Mouse (Mus musculus): Measurements from ENCODE around the gene Aacs.
"Not testable (repeated sequence)": the region's sequence is repeated elsewhere in the genome, so short reads cannot be mapped to it uniquely, and the experiment has no call there.

Gene Aacs

DNA sequence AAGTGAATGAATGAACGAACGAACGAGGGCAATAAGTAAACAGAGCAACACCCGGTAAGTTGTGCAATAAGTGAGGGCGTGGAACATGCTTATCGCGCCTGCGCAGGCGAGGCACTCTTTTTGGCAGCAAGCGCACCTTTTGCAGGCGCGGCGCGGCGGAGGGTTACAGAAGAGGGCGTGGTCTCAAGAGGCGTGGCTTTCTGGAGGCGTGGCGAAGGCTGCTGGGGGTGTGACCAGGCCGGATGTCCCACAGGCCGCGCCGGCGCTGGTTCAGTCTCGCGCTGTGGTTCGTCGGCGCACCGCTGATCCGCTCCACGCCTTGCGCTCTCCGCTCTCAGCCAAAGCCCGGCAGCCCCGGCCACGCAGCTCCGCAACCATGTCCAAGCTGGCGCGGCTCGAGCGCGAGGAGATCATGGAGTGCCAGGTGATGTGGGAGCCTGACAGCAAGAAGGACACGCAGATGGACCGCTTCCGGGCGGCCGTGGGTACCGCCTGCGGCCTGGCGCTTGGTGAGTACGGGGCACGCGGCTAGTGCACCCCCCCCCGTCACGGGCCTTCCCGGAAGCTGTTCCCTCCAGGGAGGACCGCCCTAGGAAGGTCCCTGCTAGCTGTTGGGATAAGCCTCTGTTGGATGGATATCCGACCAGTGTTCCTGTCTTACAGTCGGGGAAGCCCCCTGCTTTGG lies at the start of gene Aacs:
Gene Aacs (plus strand): TSS at position 214 of the 685 bp plus-strand sequence.
- DNase-seq (ENCODE audit: low spot score): peak; percentile 96

DNA sequence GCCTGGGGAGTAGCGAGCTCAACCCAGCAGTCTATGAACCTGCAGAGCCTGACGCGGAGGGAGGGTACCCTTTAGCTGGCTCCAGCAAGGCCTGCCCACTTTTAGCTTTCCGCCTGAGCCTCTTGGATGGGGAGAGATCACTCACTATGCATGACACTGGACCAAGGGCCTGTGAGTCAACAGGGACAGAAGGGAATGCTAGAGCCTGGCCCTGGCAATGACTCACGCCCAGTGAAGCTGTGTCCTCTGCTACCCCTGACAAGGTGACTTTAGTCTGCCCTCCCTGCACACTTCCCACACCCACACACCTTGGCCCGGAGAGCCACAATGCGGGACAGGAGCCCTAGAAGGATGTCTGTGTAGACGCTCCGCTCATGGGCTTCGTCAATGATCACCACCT lies 49.3 kb upstream of the Aacs start:
- DNase-seq (ENCODE audit: low spot score): no peak

DNA sequence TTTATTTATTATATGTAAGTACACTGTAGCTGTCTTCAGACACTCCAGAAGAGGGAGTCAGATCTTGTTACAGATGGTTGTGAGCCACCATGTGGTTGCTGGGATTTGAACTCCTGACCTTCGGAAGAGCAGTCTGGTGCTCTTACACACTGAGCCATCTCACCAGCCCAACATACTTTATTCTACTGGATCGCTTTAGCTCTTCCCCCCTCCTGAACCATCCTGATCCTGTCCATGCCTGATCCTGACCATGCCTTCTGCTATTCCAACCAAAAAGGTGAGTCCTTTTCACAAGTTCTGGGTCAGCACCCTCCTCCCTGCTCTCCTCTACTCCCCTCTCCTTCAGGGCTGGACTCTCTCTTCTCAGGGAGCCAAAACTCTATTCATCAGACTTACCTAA lies 43.3 kb upstream of the Aacs start:
- DNase-seq (ENCODE audit: low spot score): not testable (repeated sequence)

DNA sequence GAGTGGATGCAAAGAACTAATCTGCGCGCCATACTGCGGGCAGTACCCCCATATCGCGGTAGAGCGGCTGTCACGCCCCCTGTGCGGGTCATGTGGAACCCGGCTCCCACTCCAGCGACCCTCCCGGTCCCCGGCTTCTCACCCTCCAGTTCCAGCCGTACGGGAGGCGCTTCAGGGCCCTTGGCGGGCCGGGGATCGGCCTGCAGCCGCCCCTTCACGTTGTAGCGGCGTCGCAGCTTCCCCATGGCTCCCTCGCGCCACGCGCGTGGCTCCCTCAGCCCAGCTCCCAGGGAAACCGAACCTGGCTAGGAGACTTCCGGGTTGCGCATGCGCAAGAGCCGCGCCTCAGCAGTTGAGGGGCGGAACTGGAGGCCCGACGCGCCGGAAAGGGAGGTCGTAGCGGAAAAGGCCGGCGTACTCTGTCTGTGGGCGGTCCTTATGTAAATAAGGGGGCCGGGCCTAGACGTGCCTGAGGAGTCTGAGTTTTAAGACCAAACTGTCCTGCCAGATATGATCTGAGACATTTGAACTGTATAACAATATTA lies 41.7 kb upstream of the Aacs start, which contains the start of gene Dhx37:
Gene Dhx37 (minus strand): TSS at position 329 of the 545 bp plus-strand sequence.
- DNase-seq (ENCODE audit: low spot score): peak; percentile 97

DNA sequence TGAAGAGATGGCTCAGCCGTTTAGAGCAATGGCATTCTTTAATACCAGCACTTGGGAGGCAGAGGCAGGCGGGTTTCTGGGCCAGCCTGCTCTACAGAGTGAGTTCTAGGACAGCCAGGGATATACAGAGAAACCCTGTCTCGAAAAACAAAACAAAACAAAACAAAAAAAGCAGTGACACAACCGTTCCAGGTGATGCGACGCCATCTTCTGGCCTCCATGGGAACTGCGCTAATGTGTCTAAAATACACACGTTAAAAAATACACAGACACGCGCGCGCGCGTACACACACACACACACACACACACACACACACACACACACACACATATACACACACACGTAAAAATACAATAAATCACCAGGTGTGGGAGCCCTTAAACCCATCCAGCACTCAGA lies 41.3 kb upstream of the Aacs start:
- DNase-seq (ENCODE audit: low spot score): not testable (repeated sequence)

DNA sequence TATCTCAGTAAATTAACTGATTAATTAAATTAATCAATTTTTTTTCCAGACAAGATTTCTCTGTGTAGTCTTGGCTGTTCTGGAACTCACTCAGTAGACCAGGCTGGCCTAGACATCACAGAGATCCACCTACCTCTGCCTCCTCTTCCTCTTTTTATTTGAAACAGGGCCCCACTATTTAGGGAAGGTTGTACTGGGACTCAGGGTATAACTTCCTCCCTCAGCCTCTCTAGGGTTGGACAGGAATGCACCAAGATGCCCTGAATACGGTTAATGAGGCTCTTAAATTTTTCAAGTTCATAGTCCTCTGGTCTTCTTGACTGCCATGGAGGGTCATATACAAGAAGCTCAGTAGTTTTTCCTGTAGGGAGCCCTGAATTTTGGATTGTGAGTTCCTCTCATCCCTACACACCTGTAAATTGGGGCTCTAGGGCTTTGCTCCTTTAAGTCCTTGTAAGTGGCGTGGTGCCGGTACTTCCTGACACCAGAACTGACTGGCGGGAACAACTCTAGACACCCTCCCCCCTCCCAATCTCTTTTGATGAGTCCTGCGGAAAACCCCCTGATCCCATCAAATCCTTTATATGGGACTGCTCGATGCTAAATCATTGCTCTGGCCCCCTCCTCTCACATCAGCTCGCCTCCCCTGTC lies 34.9 kb upstream of the Aacs start:
- no peak for DNase-seq (ENCODE audit: low spot score)

DNA sequence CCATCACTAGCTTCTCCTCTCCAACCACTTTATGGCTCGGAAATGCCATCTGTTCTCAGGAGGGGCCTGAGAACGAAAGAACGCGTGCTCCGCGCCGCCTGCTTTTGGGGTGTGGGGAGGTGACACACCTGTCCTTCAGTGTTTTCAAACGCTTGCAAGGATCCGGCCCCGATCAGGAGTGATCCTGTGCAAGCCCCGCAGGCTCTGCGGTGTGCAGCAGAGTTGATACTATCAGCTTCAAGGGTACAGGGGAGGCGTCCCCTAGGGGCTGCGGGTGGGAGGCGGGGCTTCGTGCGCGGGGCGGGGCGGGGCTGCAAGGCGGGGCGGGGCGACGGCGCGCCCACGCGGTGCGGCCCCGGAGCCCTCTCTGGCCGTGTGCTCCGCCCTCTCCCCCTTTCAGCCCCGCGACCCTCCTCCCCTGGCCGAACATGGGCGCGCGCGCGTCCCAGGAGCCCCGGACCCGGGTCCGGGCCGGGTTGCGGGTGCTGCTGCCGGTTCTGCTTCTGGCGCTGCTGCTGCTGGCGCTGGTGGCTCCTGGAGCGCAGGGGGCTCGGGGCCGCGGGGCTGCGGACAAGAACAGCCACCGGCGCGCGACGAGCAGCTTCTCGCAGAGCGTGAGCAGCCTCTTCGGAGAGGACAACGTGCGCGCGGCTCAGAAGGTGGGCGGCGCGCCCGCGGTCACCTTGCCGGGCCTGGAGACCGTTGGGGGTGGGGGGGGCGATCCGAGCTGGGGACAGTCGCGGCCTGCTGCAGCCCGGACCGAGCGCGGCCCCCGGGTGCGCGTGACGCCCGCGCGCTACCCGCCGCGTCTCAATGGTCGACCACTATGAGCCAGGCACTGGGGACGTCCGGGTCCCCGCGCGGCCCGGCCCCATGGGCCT lies 34.1 kb upstream of the Aacs start, which contains the start of gene Bri3bp:
Gene Bri3bp (plus strand): TSS at position 335 of the 881 bp plus-strand sequence.
- DNase-seq (ENCODE audit: low spot score): peak; percentile 88

DNA sequence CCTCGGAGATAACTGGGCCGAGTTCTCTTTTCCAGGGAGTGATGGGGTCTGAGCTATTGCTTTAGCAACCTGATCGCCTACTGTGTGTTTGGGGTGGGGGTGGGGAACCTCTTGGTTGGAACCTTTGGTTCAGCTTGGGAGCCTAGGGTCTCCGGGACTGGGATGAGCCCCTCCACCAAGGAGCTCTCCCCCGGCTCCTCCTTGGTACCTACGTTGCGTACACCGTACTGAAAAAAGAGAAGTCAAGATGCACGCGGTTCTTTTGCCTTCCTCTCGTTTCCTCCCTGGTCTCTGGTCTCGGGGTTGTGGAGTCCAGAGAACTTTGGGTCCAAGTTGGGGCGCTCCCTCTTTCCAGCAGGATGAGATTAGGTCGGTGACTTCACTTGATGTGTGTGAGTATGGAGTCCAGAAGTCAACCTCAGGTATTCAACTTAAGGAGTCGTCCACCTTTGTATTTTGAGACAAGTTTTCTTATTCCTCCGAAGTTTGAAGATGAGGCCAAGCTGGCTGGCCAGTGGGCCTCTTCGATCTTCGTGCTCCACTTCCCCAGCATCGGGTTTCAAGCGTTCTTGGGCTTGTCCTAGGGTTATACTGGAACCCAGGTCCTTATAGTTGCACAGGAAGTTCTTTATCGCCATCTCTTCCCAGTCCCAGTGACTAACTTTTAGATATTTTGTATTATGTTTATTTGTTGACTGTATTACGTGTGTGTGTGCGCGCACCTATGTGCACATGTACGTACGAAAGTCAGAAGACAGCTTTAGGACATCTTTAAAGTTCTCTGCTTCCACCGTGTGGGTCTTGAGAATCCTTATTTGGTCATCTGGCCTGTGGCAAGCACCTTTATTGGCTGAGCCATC lies 33.2 kb upstream of the Aacs start:
- peak; percentile 53 for DNase-seq (ENCODE audit: low spot score)

DNA sequence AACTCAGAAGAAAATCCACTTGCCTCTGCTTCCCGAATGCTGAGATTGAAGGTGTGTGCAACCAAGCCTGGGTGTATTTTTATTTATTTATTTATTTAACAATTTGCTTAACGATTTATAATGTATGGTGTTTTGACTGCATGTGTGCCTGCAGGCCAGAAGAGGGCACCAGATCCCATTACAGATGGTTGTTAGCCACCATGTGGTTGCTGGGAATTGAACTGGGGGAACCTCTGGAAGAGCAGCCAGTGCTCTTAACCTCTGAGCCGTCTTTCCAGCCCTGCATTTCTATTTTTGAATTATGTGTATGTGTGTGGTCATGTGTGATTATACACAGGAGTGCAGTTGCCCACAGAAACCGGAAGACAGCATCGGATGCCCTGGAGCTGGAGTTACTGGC lies 32.3 kb upstream of the Aacs start:
- no peak for DNase-seq (ENCODE audit: low spot score)

DNA sequence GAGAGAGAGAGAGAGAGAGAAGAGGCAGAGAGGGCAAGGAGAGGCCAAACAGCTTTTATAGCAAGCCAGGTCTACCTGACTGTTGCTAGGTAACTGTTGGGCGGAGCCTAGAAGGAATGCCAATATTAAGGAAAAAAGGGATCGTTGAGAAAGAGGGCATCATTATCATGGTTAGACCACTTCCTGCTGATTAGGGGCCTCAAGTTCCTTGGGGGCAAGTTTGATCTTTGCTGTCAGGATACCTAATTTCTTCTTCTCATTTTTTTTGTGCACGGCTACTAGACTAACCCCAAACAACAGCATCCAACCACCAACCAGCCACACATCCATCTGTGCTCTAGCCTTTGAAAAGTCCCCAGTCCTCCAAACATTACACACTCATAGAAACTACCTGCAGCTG lies 31.7 kb upstream of the Aacs start:
- no peak for DNase-seq (ENCODE audit: low spot score)

DNA sequence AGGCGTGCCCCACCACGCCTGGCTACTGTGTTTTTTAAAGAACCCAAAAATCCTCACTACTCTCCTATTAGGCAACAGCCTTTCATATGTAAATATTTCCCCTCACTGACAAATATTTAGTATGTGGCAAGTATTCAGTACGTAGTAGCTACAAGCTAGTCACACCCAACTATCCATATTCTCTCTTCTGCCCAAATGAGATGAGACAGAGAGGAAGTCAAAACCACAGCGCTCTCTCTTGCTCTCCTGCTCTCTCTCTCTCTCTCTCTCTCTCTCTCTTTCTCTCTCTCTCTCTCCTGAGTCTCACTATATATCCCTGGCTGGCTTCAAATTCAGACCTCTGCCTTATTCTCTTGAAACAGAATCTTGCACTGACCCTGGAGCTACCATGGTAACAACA lies 31.1 kb upstream of the Aacs start:
- no peak for DNase-seq (ENCODE audit: low spot score)

DNA sequence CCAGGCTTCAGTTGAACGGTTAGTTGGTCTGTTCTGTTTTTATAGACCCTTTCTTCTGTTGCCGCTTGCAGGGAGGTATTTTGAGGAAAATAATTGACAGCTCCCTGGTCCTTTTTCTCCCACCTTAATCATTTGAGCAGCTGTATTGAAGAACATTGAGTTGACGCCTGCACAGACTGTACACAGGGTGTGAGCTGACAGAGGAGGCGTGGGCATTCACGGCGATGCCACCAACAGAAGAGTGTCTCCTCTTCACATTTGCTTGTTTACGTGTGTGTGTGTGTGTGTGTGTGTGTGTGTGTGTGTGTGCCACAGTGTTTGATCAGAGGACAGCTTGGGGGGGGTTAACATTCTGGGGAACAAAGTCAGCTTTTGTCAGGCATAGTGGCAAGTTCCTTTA lies 29.3 kb upstream of the Aacs start:
- no peak for DNase-seq (ENCODE audit: low spot score)

DNA sequence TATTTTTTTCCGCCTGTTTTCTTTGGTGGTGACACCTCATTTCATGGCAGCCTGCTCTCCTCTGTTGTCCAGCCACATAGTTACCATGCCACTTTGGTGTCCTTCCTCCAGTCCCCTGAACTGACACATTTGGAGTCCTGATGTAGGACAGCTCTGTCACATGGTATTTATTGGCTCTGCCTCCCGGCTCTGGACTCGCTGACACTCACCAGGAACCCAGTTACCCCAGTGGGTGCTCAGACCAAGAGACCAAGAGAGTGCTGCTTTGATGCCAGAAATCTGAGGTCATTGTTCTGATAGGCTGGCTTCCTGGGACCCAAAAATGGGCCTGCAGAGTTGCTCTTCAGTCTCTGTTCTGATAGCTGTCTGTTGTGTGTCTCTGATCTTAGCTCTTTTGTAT lies 27.6 kb upstream of the Aacs start:
- no peak for DNase-seq (ENCODE audit: low spot score)

DNA sequence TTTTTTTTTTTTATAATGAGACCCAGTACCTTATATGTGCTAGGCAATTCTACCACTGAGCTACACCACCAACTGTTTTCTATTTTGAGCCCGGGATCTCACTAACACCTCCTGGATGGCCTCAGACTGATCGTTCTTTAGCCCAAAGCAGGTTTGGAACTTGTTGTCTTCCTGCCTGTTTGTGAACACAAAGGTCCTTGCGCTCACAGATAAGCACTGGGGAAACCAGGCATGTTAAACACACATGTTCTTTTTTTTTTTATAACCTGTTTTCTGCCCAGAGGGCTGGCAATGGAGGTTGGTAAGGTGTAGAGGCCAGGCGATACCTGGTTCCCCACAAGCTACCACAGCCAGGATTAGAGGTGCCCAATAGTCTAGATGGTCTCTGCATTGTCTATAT lies 27.0 kb upstream of the Aacs start:
- no peak for DNase-seq (ENCODE audit: low spot score)

DNA sequence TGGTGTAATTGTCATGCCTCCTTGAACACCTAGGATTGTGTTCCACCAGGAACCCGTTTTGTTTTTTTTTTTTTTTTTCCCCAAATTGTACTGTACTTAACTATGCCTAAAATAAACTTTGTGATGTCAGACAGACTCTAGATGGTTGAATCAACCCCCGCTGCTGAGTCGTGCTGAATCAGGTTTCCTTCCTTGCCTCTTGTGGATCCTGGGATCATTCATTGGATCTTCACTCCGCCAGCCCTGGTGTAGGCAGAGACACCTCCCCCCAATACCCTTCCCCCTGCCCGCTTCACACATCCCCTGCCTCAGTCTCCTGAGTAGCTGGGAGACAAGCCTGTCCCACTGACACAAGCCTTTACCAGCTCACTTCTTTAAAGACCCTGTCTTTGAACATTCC lies 26.3 kb upstream of the Aacs start:
- DNase-seq (ENCODE audit: low spot score): no peak

DNA sequence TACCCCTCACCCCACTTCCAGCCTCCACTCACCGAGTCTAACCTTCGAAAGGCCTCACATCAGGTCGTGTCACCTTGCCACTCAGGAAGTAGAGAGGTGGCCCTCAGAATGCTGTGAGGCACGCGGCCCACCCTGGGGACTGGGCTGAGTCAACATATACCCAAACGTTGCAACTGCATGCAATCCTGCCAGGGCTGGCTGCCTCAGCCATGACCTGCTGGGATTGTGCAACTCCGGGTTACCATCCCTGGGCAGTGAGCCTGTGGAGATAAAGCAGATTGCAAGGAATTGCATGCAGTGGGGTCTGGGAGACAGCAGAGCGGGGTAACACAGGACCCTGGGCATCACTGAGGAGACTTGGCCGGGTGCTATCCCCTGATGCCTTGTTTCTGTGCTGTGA lies 23.0 kb upstream of the Aacs start:
- no peak for DNase-seq (ENCODE audit: low spot score)

DNA sequence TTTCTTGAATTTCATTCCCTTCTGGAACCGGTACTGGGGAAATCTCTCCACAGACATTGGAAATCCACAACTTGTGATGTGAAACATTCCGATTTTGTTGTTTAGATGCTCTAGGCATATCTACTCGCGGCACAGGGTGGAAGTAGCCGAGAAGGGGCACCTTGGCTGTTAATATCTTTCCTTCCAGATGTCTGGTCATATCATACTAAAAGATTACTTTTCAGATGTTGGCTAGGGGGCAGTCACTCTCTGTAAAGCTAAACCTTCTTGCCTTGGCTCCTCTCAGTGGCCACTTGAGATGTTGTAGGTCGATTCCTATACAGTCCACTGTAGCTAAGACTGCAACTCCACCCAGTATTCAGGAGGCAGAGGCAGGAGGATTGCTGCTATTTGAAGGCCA lies 19.5 kb upstream of the Aacs start:
- DNase-seq (ENCODE audit: low spot score): no peak

DNA sequence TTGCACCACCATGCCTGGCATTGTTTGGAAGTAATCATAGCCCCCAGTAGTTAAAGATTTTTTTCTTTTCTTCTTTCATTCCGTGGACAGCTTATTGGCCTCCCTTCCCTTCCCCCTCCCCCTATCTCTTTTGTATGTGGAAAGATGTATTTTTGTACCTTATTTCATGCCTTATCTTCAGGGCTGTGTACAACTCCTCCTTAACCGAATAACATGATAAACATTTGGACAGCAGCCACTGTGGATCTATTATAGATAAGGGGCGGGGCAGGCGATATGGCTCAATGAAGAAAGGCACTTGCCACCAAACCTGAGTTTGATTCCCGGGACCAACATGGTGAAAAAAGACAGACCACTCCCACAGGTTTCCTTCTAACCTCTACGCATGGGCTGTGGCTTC lies 18.1 kb upstream of the Aacs start:
- no peak for DNase-seq (ENCODE audit: low spot score)

DNA sequence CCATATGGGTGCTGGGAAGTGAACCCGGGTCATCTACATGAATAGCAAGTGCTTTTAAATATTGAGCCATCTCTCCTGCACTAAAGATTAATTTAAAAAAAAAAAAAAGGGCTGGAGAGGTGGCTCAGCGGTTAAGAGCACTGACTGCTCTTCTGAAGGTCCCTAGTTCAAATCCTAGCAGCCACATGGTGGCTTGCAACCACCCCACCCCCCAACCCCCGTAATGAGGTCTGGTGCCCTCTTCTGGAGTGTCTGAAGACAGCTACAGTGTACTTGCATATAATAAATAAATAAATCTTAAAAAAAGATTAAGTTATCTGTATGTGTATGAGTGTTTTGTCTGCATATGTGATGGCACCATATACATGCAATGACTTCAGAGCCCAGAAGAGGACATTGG lies 15.0 kb upstream of the Aacs start:
- no peak for DNase-seq (ENCODE audit: low spot score)

DNA sequence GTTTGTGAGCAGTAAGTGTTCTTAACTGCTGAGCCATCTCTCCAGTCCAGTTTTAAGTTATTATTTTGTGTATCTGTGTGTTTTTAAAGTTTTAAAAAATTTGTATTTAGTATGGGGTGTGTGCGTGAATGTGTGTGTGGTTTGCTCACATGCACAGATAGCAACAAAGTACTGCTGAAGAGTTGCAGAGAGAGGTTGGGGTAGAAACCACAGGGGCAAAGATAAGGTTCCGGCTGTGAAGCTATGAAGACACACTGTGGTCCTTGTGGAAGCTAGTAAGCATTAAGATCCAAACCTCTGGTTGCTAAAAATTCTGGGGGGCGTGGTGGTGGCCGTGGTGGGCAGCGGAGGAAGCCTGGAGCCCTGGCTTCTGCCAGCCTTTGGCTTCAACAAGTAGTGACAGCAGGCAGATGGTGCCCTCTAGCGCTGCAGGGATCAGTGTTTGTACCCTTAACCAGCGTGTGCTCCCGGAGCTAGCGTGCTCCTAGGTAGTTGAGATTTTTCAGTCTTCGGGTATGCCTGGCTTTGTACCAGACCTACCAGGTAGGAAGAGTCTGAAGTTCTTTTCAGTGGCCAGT lies 13.7 kb upstream of the Aacs start:
- peak; percentile 49 for DNase-seq (ENCODE audit: low spot score)

DNA sequence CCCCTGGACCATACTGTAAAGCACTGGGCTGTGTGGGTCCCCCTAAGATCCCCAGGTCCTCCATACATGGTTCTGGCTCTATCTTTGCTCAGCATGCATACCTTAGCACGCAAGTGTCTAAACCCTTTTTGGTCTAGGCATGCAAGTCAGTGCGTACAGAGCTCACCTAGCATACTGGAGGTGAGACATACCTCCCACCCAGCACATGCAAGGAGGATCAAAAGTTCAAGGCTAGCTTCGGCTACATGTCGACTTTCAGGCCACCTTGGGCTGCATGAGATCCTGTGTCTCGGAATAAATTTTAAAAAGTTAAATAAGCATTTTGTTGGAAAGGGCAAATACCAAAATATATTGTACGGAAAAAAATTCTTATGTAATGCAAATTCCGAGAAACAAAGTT lies 10.4 kb upstream of the Aacs start:
- no peak for DNase-seq (ENCODE audit: low spot score)
